Mouse (Mus musculus) ES-E14 (cell line): ENCODE data around the gene Phxr2. TPM values are rescaled to one million over a fixed set of nuclear protein-coding genes. Genes with fewer than 3 reads are reported as not detected.

Experiments used
- DNase-seq: peaks from one replicate; pipeline ENCODE4 v3.0.0-alpha.2; 2013; ENCODE audit warnings: low read depth, low spot score
- H3K27ac ChIP-seq: 2 replicates; pipeline ENCODE4 v1.5.1; 2012; ENCODE audit warnings: low read depth, mild to moderate bottlenecking, low read length, moderate library complexity, mixed read lengths; ENCODE audit not compliant: poor library complexity, insufficient read depth, severe bottlenecking
- H3K36me3 ChIP-seq: 2 replicates; pipeline ENCODE4 v1.6.1; 2012; ENCODE audit warnings: mild to moderate bottlenecking, low read length, moderate library complexity, mixed read lengths; ENCODE audit not compliant: control insufficient read depth, poor library complexity, insufficient read depth, severe bottlenecking
- H3K4me1 ChIP-seq, 2 experiments: fragments of 150-350 bp in 1 of 2; sonication (generic) in 1 of 2; 2 replicates each; pipeline ENCODE4 v1.6.1; 2012; ENCODE audit warnings: low read length in 2 of 2, mild to moderate bottlenecking in 1 of 2, mixed read lengths in 1 of 2; ENCODE audit not compliant: control insufficient read depth in 2 of 2, insufficient read depth in 2 of 2, poor library complexity in 1 of 2
- H3K4me3 ChIP-seq, 2 experiments: fragments of 150-350 bp in 1 of 2; sonication (generic) in 1 of 2; 2 replicates each; pipeline ENCODE4 v1.5.1; 2012; ENCODE audit warnings: low read length in 2 of 2, low read depth in 1 of 2, mild to moderate bottlenecking in 1 of 2, mixed read lengths in 1 of 2; ENCODE audit not compliant: insufficient read depth in 1 of 2, poor library complexity in 1 of 2, severe bottlenecking in 1 of 2
- H3K9ac ChIP-seq: 2 replicates; pipeline ENCODE4 v1.6.1; 2012; ENCODE audit warnings: low read depth, mild to moderate bottlenecking, low read length, mixed read lengths; ENCODE audit not compliant: poor library complexity, insufficient read depth, severe bottlenecking
- H3K9me3 ChIP-seq: fragments of 150-350 bp; sonication (generic); 2 replicates; pipeline ENCODE4 v1.6.1; 2012; ENCODE audit warnings: low read depth, mild to moderate bottlenecking, low read length; ENCODE audit not compliant: control insufficient read depth, insufficient read depth
- CHD2 ChIP-seq: IDR thresholded peaks from 2 replicates; pipeline ENCODE4 v1.6.1; 2014; ENCODE audit warnings: mild to moderate bottlenecking, low read depth, low read length, inconsistent platforms
- HCFC1 ChIP-seq: IDR thresholded peaks from 2 replicates; pipeline ENCODE4 v1.6.1; 2012; ENCODE audit warnings: low read length, inconsistent platforms, borderline replicate concordance; ENCODE audit not compliant: insufficient read depth
- MAFK ChIP-seq: IDR thresholded peaks from 2 replicates; pipeline ENCODE4 v1.6.1; 2014; ENCODE audit warnings: mild to moderate bottlenecking, low read depth, low read length, inconsistent platforms; ENCODE audit not compliant: insufficient read depth
- ZC3H11A ChIP-seq: IDR thresholded peaks from 2 replicates; pipeline ENCODE4 v1.6.1; 2012; ENCODE audit warnings: low read depth, mild to moderate bottlenecking, inconsistent platforms, low read length, borderline replicate concordance
- ZNF384 ChIP-seq: IDR thresholded peaks from 2 replicates; pipeline ENCODE4 v1.6.1; 2012; ENCODE audit warnings: low read depth, low read length, inconsistent platforms
- in situ Hi-C, 2 experiments: fragments of 600-800 bp; cut with MboI; formaldehyde crosslinking; loops; one replicate each; pipeline ENCODE4 v1.15.1; 2025; ENCODE audit warnings: low sequenced_read_pairs in 2 of 2, inconsistent platforms in 1 of 2; ENCODE audit not compliant: unreplicated experiment in 2 of 2
- total RNA-seq: library from RNA; depleted of rRNA; stranded (reverse); fragments of 300-350 nt; gene quantifications from 2 replicates; pipeline ENCODE4 v1.2.3, GENCODE M21; 2012

Gene Phxr2
- total RNA-seq, 1 experiment, result not detected

GRCm38 (mm10) chr10:99132189-99132588 is 6.1 kb upstream of the Phxr2 start:
- H3K4me1 ChIP-seq, result peaks cover 0 to 1% of the 10 kb centered on the region in 2 experiments; a peak in 1 of 4 replicates
- TF ChIP-seq MAFK (no peak), CHD2 (no peak), ZC3H11A (no peak), ZNF384 (no peak), HCFC1 (no peak)
- H3K9me3 ChIP-seq, result no peaks in the 10 kb centered on the region
- DNase-seq, result no peak
- H3K9ac ChIP-seq, result no peak overlapping the region
- no peak overlapping the region for H3K27ac ChIP-seq
- H3K4me3 ChIP-seq, result no peak overlapping the region
- in situ Hi-C loops, result no loop called here
- H3K36me3 ChIP-seq, result peaks cover 6% of the 10 kb centered on the region; the same call in 1 of the 2 replicates

DNA sequence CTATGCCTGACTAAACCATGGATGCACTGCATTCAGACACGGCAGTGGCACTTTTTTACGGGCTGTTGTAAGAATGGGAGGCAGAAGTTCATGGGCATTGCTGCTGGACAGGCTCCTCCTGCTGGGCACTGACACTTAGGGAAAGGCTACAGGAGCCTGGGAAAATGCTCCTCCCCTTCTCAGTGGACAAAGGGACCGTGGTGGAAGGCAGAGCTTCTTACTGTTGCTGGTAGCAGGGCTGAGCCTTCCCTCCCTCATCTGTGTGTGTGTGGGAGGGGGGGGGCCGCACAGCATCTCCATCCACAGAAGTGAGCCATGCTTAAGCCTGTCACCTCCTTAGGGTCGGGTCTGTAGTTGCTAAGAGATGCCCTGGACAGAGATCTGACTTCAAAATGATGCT is 5.2 kb upstream of the Phxr2 start:
- Histone ChIP-seq H3K27ac (no peak overlapping the region), H3K4me1 (peaks cover 0 to 1% of the 10 kb centered on the region in 2 experiments; a peak in 1 of 4 replicates), H3K36me3 (peaks cover 6% of the 10 kb centered on the region; the same call in 1 of the 2 replicates), H3K9ac (no peak overlapping the region), H3K9me3 (no peaks in the 10 kb centered on the region), H3K4me3 (no peak overlapping the region)
- no peak for DNase-seq
- in situ Hi-C loops, result no loop called here
- TF ChIP-seq ZC3H11A, result no peak
- TF ChIP-seq HCFC1, result no peak
- no peak for TF ChIP-seq MAFK
- TF ChIP-seq ZNF384, result no peak
- TF ChIP-seq CHD2, result no peak

DNA sequence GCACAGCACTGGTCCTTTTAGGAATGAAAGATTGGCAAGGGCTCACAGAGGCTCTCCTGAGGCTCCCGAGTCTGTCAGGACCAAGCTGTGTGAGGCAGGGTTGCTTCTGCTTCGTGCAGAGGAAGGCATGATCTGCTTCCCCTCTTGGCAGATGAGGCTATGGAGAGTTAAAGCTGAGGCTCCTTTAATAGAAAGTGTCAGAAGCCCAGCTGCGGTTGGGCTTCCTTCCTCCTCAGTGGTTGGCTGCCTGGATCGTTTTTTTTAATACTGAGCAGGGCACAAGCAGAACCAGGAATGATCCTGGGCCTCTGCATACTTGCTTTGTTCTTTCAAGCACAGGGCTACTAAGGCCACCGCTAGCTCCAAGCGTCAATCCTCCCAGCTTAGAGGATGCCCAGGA is 4.5 kb upstream of the Phxr2 start:
- in situ Hi-C loops, result no loop called here
- Histone ChIP-seq H3K27ac (no peak overlapping the region), H3K36me3 (peaks cover 6% of the 10 kb centered on the region; the same call in 1 of the 2 replicates), H3K4me1 (peaks cover 0 to 1% of the 10 kb centered on the region in 2 experiments; a peak in 1 of 4 replicates), H3K9me3 (no peaks in the 10 kb centered on the region), H3K9ac (no peak overlapping the region), H3K4me3 (no peak overlapping the region)
- TF ChIP-seq HCFC1 (no peak), CHD2 (no peak), ZNF384 (no peak), MAFK (no peak), ZC3H11A (no peak)
- no peak for DNase-seq

DNA sequence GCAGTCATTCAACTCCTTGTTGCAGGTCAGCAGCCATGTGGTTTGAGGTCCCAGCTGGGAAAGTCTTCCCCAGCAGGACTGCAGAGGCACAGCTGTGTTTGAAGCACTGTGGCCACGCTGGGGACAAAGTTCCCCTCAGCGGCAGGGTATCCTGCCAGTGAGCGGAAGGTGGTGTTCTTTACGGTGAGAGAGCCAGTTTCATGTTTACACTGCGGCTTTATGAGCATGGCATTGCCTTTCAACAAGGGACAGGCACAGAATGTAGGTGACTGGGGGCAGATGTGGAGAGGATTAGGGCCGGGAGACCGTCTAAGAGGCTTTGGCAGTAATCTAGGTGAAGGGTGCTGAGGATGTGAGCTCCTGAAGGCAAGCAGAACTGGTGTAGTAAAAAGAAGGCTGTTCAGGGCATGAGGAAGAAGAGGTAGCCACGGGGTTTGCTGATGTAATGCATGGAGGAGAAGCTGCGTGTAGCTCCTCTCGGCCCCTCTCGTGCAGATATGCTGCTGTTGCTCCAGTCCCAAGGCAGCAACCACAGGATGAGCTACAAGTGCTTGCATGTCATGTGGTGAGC is 1.7 kb upstream of the Phxr2 start:
- no peak for DNase-seq
- Histone ChIP-seq H3K36me3 (peaks cover 6% of the 10 kb centered on the region; the same call in 1 of the 2 replicates), H3K27ac (no peak overlapping the region), H3K4me1 (peaks cover 0 to 1% of the 10 kb centered on the region in 2 experiments; a peak in 1 of 4 replicates), H3K9me3 (no peaks in the 10 kb centered on the region), H3K4me3 (no peak overlapping the region), H3K9ac (no peak overlapping the region)
- TF ChIP-seq HCFC1, result no peak
- no peak for TF ChIP-seq ZNF384
- TF ChIP-seq ZC3H11A, result no peak
- no peak for TF ChIP-seq MAFK
- in situ Hi-C loops, result no loop called here

DNA sequence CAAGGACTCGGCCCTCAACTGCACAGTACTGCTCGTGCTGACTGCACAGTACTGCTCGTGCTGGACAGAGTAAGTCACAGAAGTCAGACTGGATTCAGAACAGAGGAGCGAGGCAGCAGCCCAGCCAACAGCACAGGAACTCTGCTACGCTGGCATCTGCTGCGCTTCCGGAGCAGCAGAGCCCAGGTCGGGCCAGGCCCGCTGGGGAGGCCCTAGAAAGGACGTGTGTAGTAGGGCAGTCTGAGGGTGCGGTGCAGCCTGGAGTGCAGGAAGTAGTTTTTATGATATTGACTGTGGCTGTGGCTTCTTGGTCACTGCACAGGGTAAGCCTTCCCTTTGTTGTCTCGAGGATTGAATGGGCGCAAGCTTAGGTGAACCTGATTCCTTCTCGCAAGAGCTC is 829 bp upstream of the Phxr2 start:
- Histone ChIP-seq H3K27ac (no peak overlapping the region), H3K4me3 (no peak overlapping the region), H3K4me1 (peaks cover 0 to 1% of the 10 kb centered on the region in 2 experiments; a peak in 1 of 4 replicates), H3K36me3 (peaks cover 4% of the 10 kb centered on the region; the same call in 1 of the 2 replicates), H3K9ac (no peak overlapping the region), H3K9me3 (no peaks in the 10 kb centered on the region)
- TF ChIP-seq HCFC1 (no peak), MAFK (no peak), ZNF384 (no peak), CHD2 (no peak)
- no peak for DNase-seq
- in situ Hi-C loops, result no loop called here
